Mouse (Mus musculus): ENCODE measurements around the gene Ctf1.

The Ctf1 gene

DNA sequence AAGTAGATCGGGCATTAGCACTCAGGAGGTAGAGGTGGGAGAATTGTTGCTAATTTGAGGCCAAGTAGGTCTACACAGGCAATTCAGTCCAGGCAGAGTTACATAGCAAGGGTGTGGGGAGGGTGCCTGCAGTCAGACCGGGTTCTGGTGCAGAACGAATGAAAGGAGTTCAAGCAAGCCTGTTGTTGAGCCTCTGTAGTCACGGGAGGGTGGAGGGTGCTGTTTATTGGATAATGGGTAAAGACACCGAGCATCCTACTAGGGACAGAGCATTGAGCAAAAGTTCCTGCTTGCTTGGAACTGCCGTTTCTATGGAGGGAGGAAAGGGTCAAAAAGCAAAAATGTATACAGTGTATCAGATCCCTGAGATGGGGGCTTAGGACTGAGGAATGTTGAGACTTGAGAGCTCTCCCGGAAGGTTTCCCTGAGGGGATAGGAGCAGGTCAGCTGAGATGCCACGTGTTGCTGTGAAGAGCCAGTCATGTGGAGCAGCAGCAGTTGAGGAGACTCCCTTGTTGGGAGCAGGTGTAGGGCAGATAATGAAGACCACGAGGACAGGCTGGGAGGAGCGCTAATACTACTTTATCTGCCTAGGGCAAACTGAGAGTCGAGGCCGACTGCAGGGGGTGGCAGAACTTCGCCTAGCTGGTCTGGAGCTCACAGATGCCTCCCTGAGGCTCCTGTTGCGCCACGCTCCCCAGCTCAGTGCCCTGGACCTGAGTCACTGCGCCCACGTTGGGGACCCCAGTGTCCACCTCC is 54.5 kb downstream of the Ctf1 start:
- no peak for DNase-seq (ENCODE audit: low read depth in 2 of 2, low spot score in 2 of 2)

All from CD8-positive naive resting alpha-beta T cell, adult 2 months (primary cell).